Mouse (Mus musculus) liver, embryonic 14.5 days (tissue): Measurements from ENCODE around the gene Tle4.

Experiments
- CTCF ChIP-seq: IDR thresholded peaks from 2 replicates; pipeline ENCODE4 v1.5.1; 2016; ENCODE audit warnings: antibody characterized with exemption, low read depth, control low read depth
- EP300 ChIP-seq: IDR thresholded peaks from 2 replicates; pipeline ENCODE4 v1.6.1; 2016; ENCODE audit warnings: antibody characterized with exemption, low read depth

GRCm38 (mm10) chr19:14588221-14589123 is 9.4 kb downstream of the Tle4 start:
- TF ChIP-seq CTCF (no peak), EP300 (no peak)
